Mouse (Mus musculus) small intestine, adult 10 weeks (tissue): ENCODE data around the gene Pgrmc2. TPM values are rescaled to one million over a fixed set of nuclear protein-coding genes. Genes with fewer than 3 reads are reported as not detected.

Source experiments
- polyA plus RNA-seq: library from polyadenylated mRNA; stranded (reverse); fragments of 350-450 nt; fragmentation: Illumina TruSeq; extraction: RNeasy Lipid Tissue Mini Kit (QIAGEN cat#74804); gene quantifications from one replicate; pipeline ENCODE4 v1.2.3, GENCODE M21; 2014; ENCODE audit warnings: low replicate concordance

Pgrmc2 gene
- 157 TPM for polyA plus RNA-seq

GRCm38 (mm10) chr3:41082885-41083789, at the start of gene Pgrmc2:
Gene Pgrmc2, minus strand, starts transcription at chr3:41083046.

Other genes with a start within 250 kb of the Pgrmc2 start
- gene Mfsd8, start 236.2 kb downstream of the Pgrmc2 start, polyA plus RNA-seq = 41.7 TPM
- gene Abhd18, start 236.1 kb downstream of the Pgrmc2 start, polyA plus RNA-seq = 48.7 TPM
- gene 1700034I23Rik, start 180.5 kb downstream of the Pgrmc2 start, polyA plus RNA-seq = not detected
- gene Larp1b, start 133.2 kb downstream of the Pgrmc2 start, polyA plus RNA-seq = 246 TPM